Mouse (Mus musculus) kidney, embryonic 14.5 days (tissue): ENCODE results near the gene Cers1. TPM values are rescaled to one million over a fixed set of nuclear protein-coding genes. Genes with fewer than 3 reads are reported as not detected.
A peak's percentile ranks its signal among the peaks of the same experiment; 100 is the strongest.

Experiments used
- ATAC-seq: fragments of 200-750 bp; cut with Nextera tagmentation; 2 replicates; pipeline ENCODE4 v1.8.0; 2017; ENCODE audit warnings: moderate number of reproducible peaks, mild to moderate bottlenecking, moderate TSS enrichment, moderate library complexity; ENCODE audit not compliant: low FRiP score, low TSS enrichment
- H3K27ac ChIP-seq: fragments of 300-500 bp; sonication (generic); 2 replicates; pipeline ENCODE4 v1.5.1; 2014; ENCODE audit warnings: low read depth, mild to moderate bottlenecking, low read length, moderate library complexity, mixed read lengths
- H3K27me3 ChIP-seq: fragments of 300-500 bp; sonication (generic); 2 replicates; pipeline ENCODE4 v1.6.1; 2014; ENCODE audit warnings: mild to moderate bottlenecking, low read length; ENCODE audit not compliant: control insufficient read depth, insufficient read depth
- H3K36me3 ChIP-seq: fragments of 300-500 bp; sonication (generic); 2 replicates; pipeline ENCODE4 v1.6.1; 2014; ENCODE audit warnings: low read length, mixed read lengths; ENCODE audit not compliant: control insufficient read depth, insufficient read depth
- H3K4me1 ChIP-seq: fragments of 300-500 bp; sonication (generic); 2 replicates; pipeline ENCODE4 v1.6.1; 2014; ENCODE audit warnings: low read length, mixed read lengths; ENCODE audit not compliant: control insufficient read depth, insufficient read depth
- H3K4me2 ChIP-seq: fragments of 300-500 bp; sonication (generic); replicated peaks from 2 replicates; pipeline ENCODE4 v1.6.1; 2014; ENCODE audit warnings: low read depth, mild to moderate bottlenecking, low read length
- H3K4me3 ChIP-seq: fragments of 300-500 bp; sonication (generic); 2 replicates; pipeline ENCODE4 v1.5.1; 2014; ENCODE audit warnings: mild to moderate bottlenecking, low read length
- H3K9ac ChIP-seq: fragments of 300-500 bp; sonication (generic); 2 replicates; pipeline ENCODE4 v1.6.1; 2014; ENCODE audit warnings: low read depth, mild to moderate bottlenecking, low read length, moderate library complexity
- H3K9me3 ChIP-seq: fragments of 300-500 bp; sonication (generic); 2 replicates; pipeline ENCODE4 v1.6.1; 2016; ENCODE audit warnings: low read length; ENCODE audit not compliant: control insufficient read depth
- WGBS: fragments of 180-500 bp; shearing (Covaris S2); extraction: QIAGEN DNeasy Blood & Tissue Kit; methylation state at CpG from one replicate; pipeline ENCODE4 v1.1.7; 2014; 5-methylcytosine and 5-hydroxymethylcytosine counted together
- polyA plus RNA-seq: library from polyadenylated mRNA; unstranded; fragments of >200 nt; fragmentation: Nextera tagmentation; extraction: Ambion mirVana; gene quantifications from 2 replicates; pipeline ENCODE4 v1.2.1, GENCODE M21; 2014

Cers1 gene
- polyA plus RNA-seq, 1 experiment from 2014 or later: 2.6 TPM

DNA sequence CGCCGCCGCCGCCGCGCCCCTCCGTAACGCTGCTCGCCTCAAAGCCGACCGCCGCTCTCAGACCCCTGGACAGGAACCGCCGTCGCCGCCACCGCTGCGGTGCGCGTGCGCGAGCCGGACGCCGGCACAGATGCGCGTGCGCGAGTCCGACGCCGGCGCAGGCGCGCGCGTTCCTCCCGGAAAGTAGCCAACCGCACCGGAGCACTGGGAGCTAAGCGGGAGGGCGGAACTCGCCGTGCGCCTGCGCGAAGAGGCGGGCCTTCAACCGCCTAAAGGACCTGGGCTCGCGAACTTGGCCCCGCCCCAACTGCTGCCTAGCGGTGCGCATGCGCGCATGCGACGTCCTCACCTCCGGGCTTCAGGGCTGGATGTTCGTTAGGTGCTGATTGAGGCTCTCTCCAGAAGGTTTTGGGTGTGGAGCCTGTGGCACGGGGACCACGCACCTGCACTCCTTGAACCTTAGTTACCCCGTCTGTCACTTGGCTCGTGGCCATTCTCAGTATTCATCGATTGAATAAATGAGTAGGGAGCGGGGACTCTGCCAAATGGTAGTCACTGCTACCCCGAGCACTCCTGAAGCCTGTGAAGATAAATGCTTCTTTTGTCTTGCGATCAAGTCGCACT, 37.7 kb downstream of the Cers1 start, which contains the start of gene Upf1:
Gene Upf1 (minus strand): TSS at position 85 of the 624 bp plus-strand sequence.
- peak; percentile 93 for ATAC-seq
- H3K9ac ChIP-seq: peak within 1 kb of the TSS; percentile 99
- H3K36me3 ChIP-seq: peaks cover 21% of the 10 kb centered on the region
- no peaks in the 10 kb centered on the region for H3K27me3 ChIP-seq
- H3K27ac ChIP-seq: peak within 1 kb of the TSS; percentile 78
- peak within 1 kb of the TSS; percentile 96 for H3K4me3 ChIP-seq
- H3K4me2 ChIP-seq: peak within 1 kb of the TSS; percentile 98
- no peaks in the 10 kb centered on the region for H3K9me3 ChIP-seq
- H3K4me1 ChIP-seq: peaks cover 32% of the 10 kb centered on the region
- WGBS: under 1% methylated on average over 69 of the region's 69 CpGs

DNA sequence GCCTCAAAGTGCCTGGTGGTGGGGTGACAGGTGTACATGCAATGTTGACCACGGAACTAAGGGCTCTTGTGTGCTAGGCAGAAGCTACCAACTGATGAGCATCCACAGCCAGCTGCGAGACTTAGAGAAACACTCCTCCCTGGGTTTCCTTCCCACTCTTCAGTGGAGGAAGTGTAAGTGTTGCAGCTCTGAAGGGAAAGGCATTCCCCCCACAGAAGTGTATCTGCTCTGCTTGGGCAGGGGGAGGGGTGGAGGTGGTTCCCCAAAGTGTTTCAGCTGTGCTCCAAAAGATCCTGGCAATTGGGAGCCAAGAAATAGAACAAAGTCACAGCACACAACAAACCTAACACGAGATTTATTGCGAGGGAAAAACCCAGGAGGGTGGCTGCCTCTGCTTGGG, 38.4 kb downstream of the Cers1 start:
- peak; percentile 7 for ATAC-seq
- 56% methylated on average over 4 of the region's 4 CpGs for WGBS
- no peaks in the 10 kb centered on the region for H3K27me3 ChIP-seq
- peak overlapping the region; percentile 62; the same call in 1 of the 2 replicates for H3K9ac ChIP-seq
- peak overlapping the region; percentile 72 for H3K4me2 ChIP-seq
- H3K27ac ChIP-seq: no peak overlapping the region
- no peaks in the 10 kb centered on the region for H3K9me3 ChIP-seq
- peaks cover 14% of the 10 kb centered on the region for H3K36me3 ChIP-seq
- peaks cover 32% of the 10 kb centered on the region for H3K4me1 ChIP-seq
- peak overlapping the region; percentile 96 for H3K4me3 ChIP-seq

DNA sequence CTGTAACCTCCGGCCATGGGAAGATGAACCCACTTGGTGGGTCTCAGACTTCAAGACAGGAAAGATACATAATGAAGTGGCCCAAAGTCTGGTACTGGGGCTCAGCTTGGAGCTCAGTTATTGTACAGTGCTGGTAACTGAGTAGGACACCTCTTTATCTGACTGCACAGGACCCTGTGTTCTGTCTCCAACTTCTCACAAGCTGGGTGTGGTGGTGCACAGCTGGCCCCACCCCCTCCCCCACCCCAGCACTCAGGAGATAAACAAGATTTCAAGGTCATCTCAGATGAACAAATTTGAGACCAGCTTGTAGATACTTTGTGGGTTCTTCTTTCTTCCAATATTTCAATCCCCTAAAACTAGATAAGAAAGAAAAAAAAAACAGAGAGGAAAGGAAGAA, 40.5 kb downstream of the Cers1 start:
- Histone ChIP-seq H3K27me3 (no peaks in the 10 kb centered on the region), H3K4me1 (peaks cover 19% of the 10 kb centered on the region), H3K9ac (no peak overlapping the region), H3K9me3 (no peaks in the 10 kb centered on the region), H3K27ac (no peak overlapping the region), H3K36me3 (no peaks in the 10 kb centered on the region), H3K4me3 (no peak overlapping the region), H3K4me2 (no peak overlapping the region)
- ATAC-seq: no peak
- 90% methylated on average over 1 of the region's 1 CpGs for WGBS

DNA sequence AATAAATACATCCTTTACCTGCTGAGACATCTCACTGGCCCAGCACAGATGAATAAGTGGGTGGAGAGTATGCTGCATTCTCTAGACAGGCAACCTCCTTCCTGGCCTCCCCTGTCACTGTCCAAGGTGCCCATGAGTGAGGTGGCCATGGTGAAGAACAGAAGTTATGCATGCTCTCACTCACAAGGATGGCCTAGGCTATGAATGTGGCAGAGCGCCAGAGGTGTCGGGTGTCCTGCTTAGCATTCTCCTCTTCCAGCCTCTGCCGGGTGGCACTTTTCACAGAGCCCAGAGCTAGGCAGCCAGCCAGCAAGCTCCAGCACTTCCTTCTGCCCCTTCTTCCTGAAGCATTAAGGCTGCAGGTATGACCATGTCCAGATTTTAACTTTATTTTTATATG, 43.8 kb downstream of the Cers1 start:
- H3K4me1 ChIP-seq: no peaks in the 10 kb centered on the region
- H3K9ac ChIP-seq: no peak overlapping the region
- H3K27ac ChIP-seq: no peak overlapping the region
- no peak for ATAC-seq
- H3K4me2 ChIP-seq: no peak overlapping the region
- H3K9me3 ChIP-seq: no peaks in the 10 kb centered on the region
- H3K4me3 ChIP-seq: no peak overlapping the region
- H3K36me3 ChIP-seq: no peaks in the 10 kb centered on the region
- 18% methylated on average over 3 of the region's 3 CpGs for WGBS
- H3K27me3 ChIP-seq: no peaks in the 10 kb centered on the region

- no peaks in the 10 kb centered on the region for H3K4me1 ChIP-seq
- no peaks in the 10 kb centered on the region for H3K9me3 ChIP-seq
- 56% methylated on average over 4 of the region's 4 CpGs for WGBS
- H3K27ac ChIP-seq: no peak overlapping the region
- H3K9ac ChIP-seq: no peak overlapping the region
- ATAC-seq: no peak
- no peaks in the 10 kb centered on the region for H3K27me3 ChIP-seq
- H3K4me2 ChIP-seq: no peak overlapping the region
- no peaks in the 10 kb centered on the region for H3K36me3 ChIP-seq
- H3K4me3 ChIP-seq: no peak overlapping the region
Observed at GRCm38 (mm10) chr8:70360769-70361168, 45.2 kb downstream of the Cers1 start.

DNA sequence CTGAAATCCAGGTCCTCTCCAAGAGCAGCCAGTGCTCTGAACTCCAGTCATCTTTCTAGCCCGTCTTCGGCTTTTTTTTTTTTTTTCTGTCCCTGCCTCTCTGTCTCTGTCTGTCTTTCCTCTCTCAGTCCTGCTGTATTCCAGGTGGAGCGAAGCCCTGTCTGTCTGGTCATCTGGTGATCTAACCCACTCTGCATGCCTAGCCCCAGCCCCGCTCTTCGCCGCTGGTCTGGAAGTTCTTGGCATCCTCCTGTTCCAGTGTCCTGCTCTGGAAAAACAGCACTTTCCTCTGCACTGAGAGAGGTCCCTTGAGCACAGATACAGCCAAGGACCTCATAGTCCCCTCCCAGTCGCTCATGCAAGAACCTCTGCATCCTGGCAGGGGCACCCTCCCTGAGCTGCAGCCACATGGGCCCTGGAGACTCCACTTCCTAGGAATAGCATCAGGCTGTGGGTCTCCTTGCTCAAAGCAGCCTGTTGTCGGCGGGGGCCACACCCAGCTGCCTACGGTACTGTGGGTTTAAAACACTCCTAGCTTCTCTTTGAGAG, 46.0 kb downstream of the Cers1 start:
- no peaks in the 10 kb centered on the region for H3K27me3 ChIP-seq
- H3K36me3 ChIP-seq: no peaks in the 10 kb centered on the region
- H3K9me3 ChIP-seq: no peaks in the 10 kb centered on the region
- H3K4me3 ChIP-seq: no peak overlapping the region
- H3K4me1 ChIP-seq: no peaks in the 10 kb centered on the region
- no peak overlapping the region for H3K27ac ChIP-seq
- no peak for ATAC-seq
- no peak overlapping the region for H3K9ac ChIP-seq
- WGBS: 76% methylated on average over 10 of the region's 10 CpGs
- H3K4me2 ChIP-seq: no peak overlapping the region

DNA sequence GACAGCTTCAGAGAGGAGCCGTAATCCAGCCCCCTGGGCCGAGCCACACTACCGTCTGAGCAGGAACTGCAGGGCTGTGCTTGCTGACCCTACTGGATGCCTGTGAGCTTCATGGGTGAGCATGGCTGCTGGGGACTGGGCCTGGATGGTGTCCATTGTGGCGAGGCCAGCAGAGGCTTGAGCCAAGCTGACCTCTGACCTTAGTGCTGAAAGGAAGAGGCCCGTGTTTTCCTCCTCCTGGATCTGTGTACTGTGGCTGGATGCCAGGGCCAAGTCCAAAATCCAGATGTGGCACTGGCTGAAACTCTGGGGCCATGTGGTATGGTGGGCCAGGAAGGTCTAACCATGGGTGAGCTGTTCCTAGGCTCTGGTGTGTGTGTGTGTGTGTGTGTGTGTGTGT, 48.5 kb downstream of the Cers1 start:
- no peaks in the 10 kb centered on the region for H3K4me1 ChIP-seq
- no peaks in the 10 kb centered on the region for H3K36me3 ChIP-seq
- no peak for ATAC-seq
- WGBS: 41% methylated on average over 5 of the region's 5 CpGs
- no peaks in the 10 kb centered on the region for H3K9me3 ChIP-seq
- H3K9ac ChIP-seq: no peak overlapping the region
- no peak overlapping the region for H3K27ac ChIP-seq
- H3K27me3 ChIP-seq: no peaks in the 10 kb centered on the region
- no peak overlapping the region for H3K4me2 ChIP-seq
- no peak overlapping the region for H3K4me3 ChIP-seq

- no peak overlapping the region for H3K27ac ChIP-seq
- H3K36me3 ChIP-seq: no peaks in the 10 kb centered on the region
- no peak for ATAC-seq
- H3K4me1 ChIP-seq: no peaks in the 10 kb centered on the region
- peaks cover 2% of the 10 kb centered on the region; the same call in 1 of the 2 replicates for H3K27me3 ChIP-seq
- H3K4me3 ChIP-seq: no peak overlapping the region
- H3K9me3 ChIP-seq: no peaks in the 10 kb centered on the region
- no peak overlapping the region for H3K4me2 ChIP-seq
- 71% methylated on average over 5 of the region's 5 CpGs for WGBS
- peak overlapping the region; percentile 18; the same call in 1 of the 2 replicates for H3K9ac ChIP-seq
Observed at GRCm38 (mm10) chr8:70366588-70366987, 51.0 kb downstream of the Cers1 start.

DNA sequence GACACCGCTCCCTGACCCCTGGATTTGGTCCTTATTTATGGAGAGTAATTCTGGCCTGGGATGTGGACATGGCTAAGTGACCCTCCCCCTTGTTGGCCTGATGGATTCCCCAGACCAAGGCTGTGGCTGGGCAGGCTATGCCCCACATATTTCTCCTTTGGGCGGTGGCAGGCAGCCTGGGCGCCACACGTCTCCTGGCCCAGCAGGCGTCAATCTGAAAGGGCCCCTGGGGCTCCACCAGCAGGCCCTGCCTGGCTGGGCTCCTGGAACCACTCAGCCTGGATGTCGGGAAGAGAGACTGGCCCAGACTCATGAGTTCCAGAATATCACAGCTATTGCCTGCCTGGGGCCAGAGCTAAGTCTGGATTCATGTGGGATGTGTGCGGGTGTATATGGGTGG, 54.9 kb downstream of the Cers1 start:
- 82% methylated on average over 7 of the region's 7 CpGs for whole genome bisulfite sequencing
- H3K4me1 ChIP-seq: peaks cover 13% of the 10 kb centered on the region
- H3K4me3 ChIP-seq: no peak overlapping the region
- ATAC-seq: no peak
- no peaks in the 10 kb centered on the region for H3K9me3 ChIP-seq
- peaks cover 41% of the 10 kb centered on the region for H3K27me3 ChIP-seq
- no peak overlapping the region for H3K27ac ChIP-seq
- no peaks in the 10 kb centered on the region for H3K36me3 ChIP-seq
- no peak overlapping the region for H3K4me2 ChIP-seq
- H3K9ac ChIP-seq: no peak overlapping the region
